Mouse (Mus musculus): ENCODE data around the gene Grk6. TPM values are rescaled to one million over a fixed set of nuclear protein-coding genes. Genes with fewer than 3 reads are reported as not detected.

Gene Grk6
- polyA plus RNA-seq (2015; fragmentation: Nextera tagmentation; extraction: Ambion mirVana): 40.8 and 41.4 TPM in 2 replicates

DNA sequence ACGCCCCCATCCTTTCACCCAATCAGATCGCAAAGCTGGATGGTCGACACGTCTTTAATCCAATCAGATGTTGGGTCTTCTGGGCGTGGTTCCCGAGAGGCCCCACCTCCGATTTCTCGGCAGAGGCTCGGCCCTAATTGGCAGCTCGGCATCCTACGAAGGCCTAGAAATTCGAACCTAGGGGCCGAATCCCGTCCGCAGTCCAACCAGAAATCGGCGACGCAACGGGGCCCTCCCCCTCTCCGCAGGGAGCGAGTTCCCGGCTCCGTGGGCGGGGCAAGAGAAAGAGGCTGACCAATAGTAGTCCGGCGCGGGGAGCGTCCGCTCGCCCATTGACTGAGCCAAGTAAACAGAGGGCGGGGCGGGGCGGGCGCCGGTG lies at the start of gene Grk6:
Gene Grk6, plus strand, starts transcription at position 136 of the 379 bp plus-strand sequence.
- peak within 1 kb of the TSS; percentile 75 for H3K4me3 ChIP-seq

DNA sequence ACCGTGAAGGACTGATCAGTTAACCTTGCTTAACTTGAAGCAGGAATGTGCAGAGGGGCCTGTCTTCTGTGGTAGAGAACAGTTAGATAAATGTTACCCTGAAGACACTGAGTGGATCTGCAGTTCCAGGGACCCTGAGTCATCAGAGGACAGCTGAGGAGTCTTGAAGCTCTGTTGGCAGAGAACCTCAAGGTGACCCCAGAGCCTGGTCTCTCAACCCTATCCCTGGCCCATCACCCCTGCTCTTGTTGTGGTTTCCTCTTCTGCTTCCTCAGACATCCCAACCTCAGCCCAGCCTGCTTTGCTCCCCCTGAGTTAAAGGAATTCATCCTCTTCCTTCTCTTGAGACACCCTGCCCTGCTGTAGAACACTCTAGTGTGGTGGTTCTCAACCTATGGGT lies 46.8 kb upstream of the Grk6 start, which contains the start of gene Slc34a1:
Gene Slc34a1, plus strand, starts transcription at position 100 of the 400 bp plus-strand sequence.
- H3K4me3 ChIP-seq: no peak within 1 kb of the TSS
- no peak within 1 kb of the TSS for H3K27ac ChIP-seq
- no peaks in the 10 kb centered on the region for H3K9me3 ChIP-seq
- WGBS: 92% methylated on average over 1 of the region's 1 CpGs
- no peaks in the 10 kb centered on the region for H3K4me1 ChIP-seq
- H3K4me2 ChIP-seq: no peak within 1 kb of the TSS
- no peaks in the 10 kb centered on the region for H3K27me3 ChIP-seq (replicated peaks)
- no peak within 1 kb of the TSS for H3K9ac ChIP-seq
- ATAC-seq (replicated peaks): no peak
- no peaks in the 10 kb centered on the region for H3K36me3 ChIP-seq (replicated peaks)

More for the DNA sequence above, at the start of gene Grk6:
- peak; percentile 97 for ATAC-seq (replicated peaks)
- peak within 1 kb of the TSS; percentile 66 for H3K4me2 ChIP-seq
- peak within 1 kb of the TSS; percentile 93 for H3K27ac ChIP-seq
- H3K9me3 ChIP-seq: no peaks in the 10 kb centered on the region
- no peaks in the 10 kb centered on the region for H3K36me3 ChIP-seq (replicated peaks)
- peaks cover 30% of the 10 kb centered on the region for H3K4me1 ChIP-seq
- WGBS: 0% methylated on average over 34 of the region's 35 CpGs
- no peaks in the 10 kb centered on the region for H3K27me3 ChIP-seq (replicated peaks)
- H3K9ac ChIP-seq: peak within 1 kb of the TSS; percentile 85

DNA sequence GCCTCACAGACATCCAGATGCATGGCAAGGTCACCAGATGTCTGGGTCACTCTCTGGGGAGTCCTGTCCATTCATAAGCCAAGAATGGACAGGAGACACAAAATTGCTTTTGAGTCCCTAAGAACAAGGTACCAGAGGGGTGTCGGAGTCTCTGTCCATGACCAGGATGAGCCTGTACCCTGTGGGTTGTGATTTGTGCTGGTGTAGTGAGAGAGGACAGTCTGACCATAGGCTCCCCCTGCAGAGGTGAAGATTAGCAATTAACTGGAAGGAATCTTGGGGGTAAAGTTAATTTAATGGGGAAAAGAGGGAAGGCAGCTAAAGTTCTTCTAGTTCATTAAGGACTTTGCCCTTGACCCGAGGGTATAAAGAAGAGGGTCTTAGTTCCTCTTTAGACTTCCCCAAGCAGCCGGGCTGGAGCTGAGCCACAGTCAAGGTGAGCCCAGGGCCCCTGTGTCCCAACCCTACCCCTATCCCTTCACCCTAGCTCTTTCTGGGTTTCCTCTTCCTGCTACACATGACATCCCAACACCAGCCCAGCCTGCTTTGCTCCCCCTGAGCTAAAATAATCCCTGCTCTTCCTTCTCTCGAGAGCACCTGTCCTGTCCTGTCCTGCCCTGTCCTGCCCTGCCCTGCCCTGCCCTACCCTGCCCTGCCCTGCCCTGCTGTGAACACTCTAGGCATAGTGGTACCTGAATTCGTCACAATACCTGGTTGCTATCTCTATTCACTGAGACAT lies 45.4 kb upstream of the Grk6 start:
- Histone ChIP-seq H3K4me2 (no peak overlapping the region), H3K4me3 (no peak overlapping the region), H3K4me1 (no peaks in the 10 kb centered on the region), H3K9ac (no peak overlapping the region), H3K27ac (no peak overlapping the region), H3K9me3 (no peaks in the 10 kb centered on the region), H3K27me3 (replicated peaks) (no peaks in the 10 kb centered on the region), H3K36me3 (replicated peaks) (no peaks in the 10 kb centered on the region)
- 53% methylated on average over 5 of the region's 5 CpGs for WGBS
- ATAC-seq (replicated peaks): no peak

GRCm38 (mm10) chr13:55400039-55400346 lies 44.9 kb upstream of the Grk6 start:
- WGBS: 95% methylated on average over 1 of the region's 1 CpGs

GRCm38 (mm10) chr13:55403266-55403665 lies 41.6 kb upstream of the Grk6 start:
- H3K9me3 ChIP-seq: no peaks in the 10 kb centered on the region
- H3K27ac ChIP-seq: no peak overlapping the region
- ATAC-seq (replicated peaks): no peak
- 56% methylated on average over 7 of the region's 7 CpGs for WGBS
- H3K4me3 ChIP-seq: no peak overlapping the region
- no peaks in the 10 kb centered on the region for H3K36me3 ChIP-seq (replicated peaks)
- H3K9ac ChIP-seq: no peak overlapping the region
- H3K4me1 ChIP-seq: peaks cover 12% of the 10 kb centered on the region
- H3K27me3 ChIP-seq (replicated peaks): no peaks in the 10 kb centered on the region
- no peak overlapping the region for H3K4me2 ChIP-seq

More at GRCm38 (mm10) chr13:55400039-55400346, 44.9 kb upstream of the Grk6 start:
- no peaks in the 10 kb centered on the region for H3K36me3 ChIP-seq (replicated peaks)
- H3K9me3 ChIP-seq: no peaks in the 10 kb centered on the region
- no peaks in the 10 kb centered on the region for H3K27me3 ChIP-seq (replicated peaks)
- no peak for ATAC-seq (replicated peaks)
- no peak overlapping the region for H3K9ac ChIP-seq
- H3K27ac ChIP-seq: no peak overlapping the region
- no peak overlapping the region for H3K4me3 ChIP-seq
- peaks cover under 1% of the 10 kb centered on the region; the same call in 1 of the 2 replicates for H3K4me1 ChIP-seq
- H3K4me2 ChIP-seq: no peak overlapping the region

- ATAC-seq (replicated peaks): no peak
- H3K9me3 ChIP-seq: no peaks in the 10 kb centered on the region
- H3K4me1 ChIP-seq: peaks cover 12% of the 10 kb centered on the region
- no peak overlapping the region for H3K4me2 ChIP-seq
- H3K27me3 ChIP-seq (replicated peaks): no peaks in the 10 kb centered on the region
- 70% methylated on average over 15 of the region's 15 CpGs for WGBS
- no peak overlapping the region for H3K9ac ChIP-seq
- no peak overlapping the region for H3K27ac ChIP-seq
- H3K36me3 ChIP-seq (replicated peaks): no peaks in the 10 kb centered on the region
- no peak overlapping the region for H3K4me3 ChIP-seq
Measured at GRCm38 (mm10) chr13:55403935-55404852, 40.7 kb upstream of the Grk6 start.

DNA sequence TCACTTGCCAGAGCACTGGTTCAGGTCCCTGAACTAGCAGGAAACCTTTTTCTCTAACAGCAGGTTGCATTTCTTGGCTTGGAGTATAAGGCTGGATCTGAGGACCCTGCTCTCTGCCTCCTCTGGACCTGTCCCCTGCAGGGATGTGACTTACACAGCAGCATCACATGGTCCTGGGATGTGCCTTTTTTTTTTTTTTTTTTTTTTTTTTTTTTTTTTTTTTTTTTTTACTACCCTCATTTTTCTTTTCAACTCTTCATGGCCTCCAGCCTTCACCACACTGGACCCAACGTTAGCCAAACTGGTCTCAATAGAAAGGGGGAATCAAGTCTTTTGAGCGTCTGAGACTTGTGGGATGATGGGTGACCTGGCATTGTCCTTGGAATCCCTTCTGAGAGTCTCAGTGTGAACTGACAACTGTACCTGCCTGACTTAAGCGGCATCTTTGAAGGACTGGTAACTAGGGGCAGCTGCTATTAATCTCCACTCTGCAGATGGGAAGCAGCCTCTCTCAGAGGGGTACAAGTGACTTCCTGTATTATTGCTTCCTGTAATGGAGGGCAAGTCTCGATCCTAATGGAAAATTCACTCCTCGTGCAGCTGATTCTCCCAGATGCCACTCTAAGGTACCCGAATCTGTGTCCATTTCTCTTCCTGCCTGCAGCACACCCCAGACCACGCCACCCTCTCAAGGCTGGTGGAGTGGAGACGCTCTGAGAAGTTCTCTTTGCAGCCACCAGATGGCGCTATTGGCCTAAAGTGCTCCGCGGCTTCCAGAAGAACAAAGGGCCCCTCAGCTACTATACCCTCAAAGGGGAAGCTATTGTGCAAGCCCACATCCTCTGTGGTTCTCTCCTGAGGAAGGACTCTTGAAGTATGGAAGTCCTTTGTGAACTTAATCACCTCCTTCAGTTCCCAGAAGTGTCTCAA lies 39.8 kb upstream of the Grk6 start:
- no peaks in the 10 kb centered on the region for H3K36me3 ChIP-seq (replicated peaks)
- ATAC-seq (replicated peaks): peak; percentile 93
- H3K9me3 ChIP-seq: no peaks in the 10 kb centered on the region
- H3K4me2 ChIP-seq: peak overlapping the region; percentile 34; the same call in 1 of the 2 replicates
- H3K4me1 ChIP-seq: peaks cover 12% of the 10 kb centered on the region
- H3K27me3 ChIP-seq (replicated peaks): no peaks in the 10 kb centered on the region
- H3K27ac ChIP-seq: peak overlapping the region; percentile 64
- WGBS: 12% methylated on average over 11 of the region's 11 CpGs
- no peak overlapping the region for H3K4me3 ChIP-seq
- H3K9ac ChIP-seq: no peak overlapping the region

- WGBS: 47% methylated on average over 13 of the region's 13 CpGs
- ATAC-seq (replicated peaks): peak; percentile 71
- no peak overlapping the region for H3K4me3 ChIP-seq
- H3K9me3 ChIP-seq: no peaks in the 10 kb centered on the region
- H3K4me1 ChIP-seq: peaks cover 12% of the 10 kb centered on the region
- no peak overlapping the region for H3K9ac ChIP-seq
- peak overlapping the region; percentile 64 for H3K27ac ChIP-seq
- H3K27me3 ChIP-seq (replicated peaks): no peaks in the 10 kb centered on the region
- H3K36me3 ChIP-seq (replicated peaks): no peaks in the 10 kb centered on the region
- H3K4me2 ChIP-seq: peak overlapping the region; percentile 3; the same call in 1 of the 2 replicates
Measured at GRCm38 (mm10) chr13:55405783-55406390, 39.0 kb upstream of the Grk6 start.

GRCm38 (mm10) chr13:55407341-55407740 lies 37.5 kb upstream of the Grk6 start:
- H3K9ac ChIP-seq: no peak overlapping the region
- no peaks in the 10 kb centered on the region for H3K9me3 ChIP-seq
- H3K4me1 ChIP-seq: peaks cover 12% of the 10 kb centered on the region
- no peak overlapping the region for H3K4me2 ChIP-seq
- WGBS: 90% methylated on average over 4 of the region's 4 CpGs
- no peak for ATAC-seq (replicated peaks)
- no peaks in the 10 kb centered on the region for H3K36me3 ChIP-seq (replicated peaks)
- H3K27ac ChIP-seq: no peak overlapping the region
- no peak overlapping the region for H3K4me3 ChIP-seq
- no peaks in the 10 kb centered on the region for H3K27me3 ChIP-seq (replicated peaks)

DNA sequence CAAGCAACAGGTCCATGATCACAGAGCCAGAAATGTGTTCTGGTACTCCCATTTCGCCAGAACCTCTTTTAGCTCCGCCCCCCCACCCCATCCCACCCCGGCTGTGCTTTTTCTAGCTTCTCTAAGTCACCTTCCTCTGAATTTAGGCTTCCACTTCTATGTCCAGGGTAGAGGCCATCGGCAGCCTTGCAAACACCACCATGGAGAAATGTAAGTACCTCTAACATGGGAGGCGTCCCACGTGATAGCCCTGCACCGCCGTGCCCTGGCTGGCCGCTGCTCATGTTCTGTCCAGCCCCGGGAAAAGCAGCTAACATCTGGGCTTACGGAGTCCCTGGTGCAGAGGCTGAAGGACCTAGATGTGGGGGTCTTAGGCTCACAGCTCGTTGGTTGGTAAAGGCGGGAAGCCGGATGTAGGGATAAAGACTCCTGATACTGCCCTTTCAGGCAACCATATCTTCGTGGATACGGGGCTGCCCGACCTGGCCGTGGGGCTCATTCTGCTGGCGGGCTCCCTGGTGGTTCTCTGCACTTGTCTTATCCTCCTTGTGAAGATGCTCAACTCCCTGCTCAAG lies 36.2 kb upstream of the Grk6 start:
- Histone ChIP-seq H3K27ac (no peak overlapping the region), H3K36me3 (replicated peaks) (no peaks in the 10 kb centered on the region), H3K4me3 (no peak overlapping the region), H3K9me3 (no peaks in the 10 kb centered on the region), H3K4me1 (peaks cover 12% of the 10 kb centered on the region), H3K4me2 (no peak overlapping the region), H3K9ac (no peak overlapping the region), H3K27me3 (replicated peaks) (no peaks in the 10 kb centered on the region)
- no peak for ATAC-seq (replicated peaks)
- 90% methylated on average over 19 of the region's 19 CpGs for WGBS

- Histone ChIP-seq H3K9me3 (no peaks in the 10 kb centered on the region), H3K9ac (no peak overlapping the region), H3K27ac (no peak overlapping the region), H3K4me2 (no peak overlapping the region), H3K27me3 (replicated peaks) (no peaks in the 10 kb centered on the region), H3K4me1 (peaks cover 5% of the 10 kb centered on the region; the same call in 1 of the 2 replicates), H3K4me3 (no peak overlapping the region), H3K36me3 (replicated peaks) (no peaks in the 10 kb centered on the region)
- no peak for ATAC-seq (replicated peaks)
- 66% methylated on average over 7 of the region's 7 CpGs for WGBS
Measured at GRCm38 (mm10) chr13:55411826-55412225, 33.0 kb upstream of the Grk6 start.

Data from midbrain, embryonic 15.5 days (tissue).